Mouse (Mus musculus) cerebellum, adult 2 months (tissue): Measurements from ENCODE around the gene Ccl20.

Experiments
- CTCF ChIP-seq: fragments of 200-500 bp; IDR thresholded peaks from 2 replicates; pipeline ENCODE4 v1.5.1; 2011; ENCODE audit warnings: low read depth, mild to moderate bottlenecking, control low read depth, low read length, moderate library complexity, borderline replicate concordance; ENCODE audit not compliant: insufficient read depth
- POLR2A ChIP-seq: fragments of 200-500 bp; IDR thresholded peaks from 2 replicates; pipeline ENCODE4 v1.6.1; 2011; ENCODE audit warnings: low read length, control low read depth, borderline replicate concordance; ENCODE audit not compliant: insufficient read depth

DNA sequence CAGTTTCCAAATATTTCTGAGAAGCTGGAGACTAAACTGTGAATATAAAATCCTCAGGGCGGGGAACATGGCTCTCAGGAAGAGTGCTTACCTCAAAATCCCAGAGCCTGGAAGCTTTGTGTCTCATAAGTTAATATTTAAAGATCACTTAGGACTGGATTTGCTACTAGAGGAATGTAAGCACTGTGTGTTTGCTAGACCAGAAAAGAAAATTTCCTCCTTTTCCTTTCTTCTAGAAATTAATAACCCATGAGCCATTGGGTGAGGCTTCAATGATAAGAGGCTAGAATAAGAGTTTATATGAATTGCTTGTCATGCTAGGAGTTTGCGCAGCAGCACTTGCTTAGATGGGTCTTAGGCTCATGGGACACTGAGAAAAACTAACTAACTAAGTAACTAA is 31.8 kb upstream of the Ccl20 start:
- TF ChIP-seq POLR2A (no peak), CTCF (no peak)
